Mouse (Mus musculus): ENCODE measurements around the gene Ppp1r15b. TPM values are rescaled to one million over a fixed set of nuclear protein-coding genes. Genes with fewer than 3 reads are reported as not detected.

Ppp1r15b gene
- total and polyA plus RNA-seq, 2 experiments from 2014 or later = 17.5 to 42.3 TPM

DNA sequence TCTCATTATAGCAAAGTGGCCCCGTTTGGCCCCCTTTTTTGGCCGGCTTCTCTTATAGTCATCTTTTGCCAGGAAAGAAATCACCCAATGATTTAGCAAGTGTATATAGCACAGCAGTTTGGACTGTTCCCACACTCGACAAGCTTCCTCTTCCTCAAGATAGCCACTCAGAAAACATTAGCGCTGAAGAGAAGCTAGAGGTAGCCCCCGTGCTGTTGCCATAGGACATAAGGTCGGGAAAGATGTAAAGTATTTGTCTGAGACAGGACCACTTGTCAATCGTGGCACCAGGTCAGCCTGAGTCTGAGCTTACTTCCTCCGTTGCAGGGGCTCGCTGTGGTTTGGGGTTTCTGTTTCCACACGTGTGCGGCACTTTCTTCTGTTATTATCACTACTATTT lies 34.2 kb downstream of the Ppp1r15b start:
- DNase-seq (ENCODE audit: low spot score) = no peak
- Histone ChIP-seq H3K9ac (replicated peaks; ENCODE audit: low read length, poor library complexity, severe bottlenecking) (no peak overlapping the region), H3K4me1 (ENCODE audit: insufficient read depth, low read length) (0 out of 2 replicates have a peak, but pooled peaks cover 4% of the 10 kb centered on the region), H3K4me2 (ENCODE audit: low read depth, low read length, poor library complexity, severe bottlenecking) (0 out of 2 replicates have a peak overlapping the region, but pooled peaks have one; percentile 98), H3K9me3 (ENCODE audit: low read length) (no peaks in the 10 kb centered on the region), H3K4me3 (ENCODE audit: low read depth, low read length) (no peak overlapping the region), H3K36me3 (ENCODE audit: insufficient read depth, low read length) (no peaks in the 10 kb centered on the region), H3K27me3 (ENCODE audit: insufficient read depth, low read length) (peaks cover 15% of the 10 kb centered on the region), H3K27ac (ENCODE audit: low read depth, low read length) (no peak overlapping the region)
- 36% methylated on average over 11 of the region's 11 CpGs for WGBS
- TF ChIP-seq CTCF (IDR thresholded peaks at IDR 0.05) = no peak
- no peak for ATAC-seq (ENCODE audit: low FRiP score)

DNA sequence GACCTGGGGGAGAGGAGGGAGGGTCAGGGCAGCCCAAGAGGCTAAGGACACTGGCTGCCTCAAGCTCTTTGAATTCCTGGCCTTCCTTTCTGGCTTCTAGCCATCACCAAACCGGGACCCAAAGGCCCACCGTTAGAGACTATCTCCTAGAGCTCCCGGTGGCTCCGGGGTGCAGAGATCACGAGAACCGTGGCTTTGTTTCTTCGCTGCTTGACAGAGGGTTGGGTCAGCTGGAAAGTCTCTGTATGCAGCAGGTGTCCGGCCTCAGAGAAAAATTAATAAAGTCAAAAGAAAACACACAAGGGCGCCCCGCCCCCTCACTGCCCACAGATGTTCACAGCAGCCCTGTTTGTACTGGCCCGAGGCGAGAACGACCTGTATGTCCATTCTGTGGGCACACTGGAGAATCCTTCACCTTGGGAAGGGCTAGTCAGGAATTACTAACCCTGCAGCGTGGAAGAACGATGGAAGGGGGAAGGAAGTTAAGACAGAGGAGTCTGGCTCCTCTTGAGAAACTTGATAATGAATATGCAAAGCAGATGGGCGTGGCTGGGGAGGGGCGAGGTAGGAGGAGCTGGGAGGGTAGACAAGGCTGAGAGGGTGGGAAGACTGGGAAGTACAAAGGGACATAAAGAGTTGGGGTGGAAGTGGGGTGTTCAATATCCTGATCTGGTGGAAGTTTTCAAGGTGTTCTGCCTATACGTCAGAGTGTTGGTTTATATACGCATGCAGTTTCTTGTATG lies 37.5 kb downstream of the Ppp1r15b start:
- no peak for ATAC-seq (ENCODE audit: low FRiP score)
- 53% methylated on average over 19 of the region's 19 CpGs for WGBS

DNA sequence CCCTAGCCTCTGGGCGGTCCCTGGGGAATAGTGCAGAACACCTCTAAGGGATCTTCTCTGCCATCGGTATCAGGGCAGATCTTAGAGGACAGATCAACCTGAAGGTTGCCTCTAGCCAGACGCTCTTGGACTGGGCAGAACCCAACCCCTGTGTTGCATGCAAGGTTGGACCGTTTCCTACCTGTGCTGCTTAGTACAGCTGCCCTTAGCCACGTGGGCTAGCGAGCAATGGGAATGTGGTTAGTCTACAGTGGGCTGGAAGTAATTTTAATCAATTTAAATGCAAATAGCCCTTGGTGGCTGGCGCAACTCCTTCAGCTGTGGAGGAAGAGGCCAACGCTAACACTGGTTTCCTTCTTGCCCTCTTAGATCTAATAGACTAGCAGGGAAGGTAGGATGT lies 39.3 kb downstream of the Ppp1r15b start:
- DNase-seq (ENCODE audit: low spot score) (no peak), ATAC-seq (ENCODE audit: low FRiP score) (no peak)
- Histone ChIP-seq H3K4me2 (ENCODE audit: low read depth, low read length, poor library complexity, severe bottlenecking) (no peak overlapping the region), H3K9me3 (ENCODE audit: low read length) (no peaks in the 10 kb centered on the region), H3K9ac (replicated peaks; ENCODE audit: low read length, poor library complexity, severe bottlenecking) (no peak overlapping the region), H3K36me3 (ENCODE audit: insufficient read depth, low read length) (no peaks in the 10 kb centered on the region), H3K4me1 (ENCODE audit: insufficient read depth, low read length) (no peaks in the 10 kb centered on the region), H3K27me3 (ENCODE audit: insufficient read depth, low read length) (no peaks in the 10 kb centered on the region), H3K4me3 (ENCODE audit: low read depth, low read length) (no peak overlapping the region), H3K27ac (ENCODE audit: low read depth, low read length) (no peak overlapping the region)
- TF ChIP-seq CTCF (IDR thresholded peaks at IDR 0.05) = no peak
- WGBS = 69% methylated on average over 8 of the region's 8 CpGs

More for the DNA sequence above, 37.5 kb downstream of the Ppp1r15b start:
- Histone ChIP-seq H3K4me3 (ENCODE audit: low read depth, low read length) (no peak overlapping the region), H3K9ac (replicated peaks; ENCODE audit: low read length, poor library complexity, severe bottlenecking) (no peak overlapping the region), H3K4me2 (ENCODE audit: low read depth, low read length, poor library complexity, severe bottlenecking) (no peak overlapping the region), H3K27ac (ENCODE audit: low read depth, low read length) (no peak overlapping the region), H3K4me1 (ENCODE audit: insufficient read depth, low read length) (0 out of 2 replicates have a peak, but pooled peaks cover 4% of the 10 kb centered on the region), H3K27me3 (ENCODE audit: insufficient read depth, low read length) (peaks cover 8% of the 10 kb centered on the region), H3K36me3 (ENCODE audit: insufficient read depth, low read length) (no peaks in the 10 kb centered on the region), H3K9me3 (ENCODE audit: low read length) (no peaks in the 10 kb centered on the region)
- DNase-seq (ENCODE audit: low spot score) = no peak
- no peak for TF ChIP-seq CTCF (IDR thresholded peaks at IDR 0.05)

DNA sequence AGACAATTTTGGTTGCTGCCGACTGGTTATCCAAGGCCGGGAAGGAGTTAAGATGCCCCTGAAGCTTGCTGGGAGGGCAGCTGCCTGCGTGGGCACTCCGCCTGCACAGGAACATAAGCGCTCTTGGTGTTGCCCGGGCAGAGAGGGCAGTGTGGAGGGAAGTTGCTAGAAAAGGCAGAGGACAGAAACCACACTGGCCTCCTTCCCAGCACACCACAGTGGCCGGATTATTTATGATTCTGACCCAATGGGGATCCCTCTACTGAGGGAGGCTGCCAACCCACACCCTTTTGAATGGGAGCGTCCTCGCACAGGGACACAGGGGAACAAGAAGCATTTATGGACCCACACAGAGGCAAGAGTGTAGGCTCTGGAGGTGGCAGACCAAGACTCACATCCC lies 40.4 kb downstream of the Ppp1r15b start:
- 71% methylated on average over 9 of the region's 9 CpGs for WGBS
- peak; percentile 63 for DNase-seq (ENCODE audit: low spot score)
- Histone ChIP-seq H3K4me3 (ENCODE audit: low read depth, low read length) (no peak overlapping the region), H3K4me1 (ENCODE audit: insufficient read depth, low read length) (no peaks in the 10 kb centered on the region), H3K9ac (replicated peaks; ENCODE audit: low read length, poor library complexity, severe bottlenecking) (no peak overlapping the region), H3K36me3 (ENCODE audit: insufficient read depth, low read length) (no peaks in the 10 kb centered on the region), H3K9me3 (ENCODE audit: low read length) (no peaks in the 10 kb centered on the region), H3K4me2 (ENCODE audit: low read depth, low read length, poor library complexity, severe bottlenecking) (no peak overlapping the region), H3K27ac (ENCODE audit: low read depth, low read length) (no peak overlapping the region), H3K27me3 (ENCODE audit: insufficient read depth, low read length) (no peaks in the 10 kb centered on the region)
- TF ChIP-seq CTCF (IDR thresholded peaks at IDR 0.05) = no peak
- ATAC-seq (ENCODE audit: low FRiP score) = peak; percentile 34; the same call in 1 of the 2 replicates

DNA sequence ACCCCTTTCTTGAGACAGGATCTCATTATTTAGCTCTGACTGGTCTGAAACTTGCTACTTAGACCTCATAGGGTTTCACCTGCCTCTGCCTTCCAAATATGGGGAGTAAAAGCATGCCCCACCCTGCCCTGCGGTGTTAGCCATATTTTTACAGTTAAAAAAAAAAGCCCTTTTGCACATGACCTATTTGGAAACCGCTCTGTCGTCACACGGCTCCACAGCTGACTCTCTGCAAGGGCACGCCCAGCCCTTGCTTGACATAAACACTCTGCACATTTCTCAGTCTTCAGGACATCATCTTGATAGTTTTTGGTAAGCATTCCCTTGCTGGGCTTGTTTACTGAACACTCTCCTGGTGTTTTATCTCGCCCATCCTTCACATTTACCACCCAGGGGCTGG lies 44.2 kb downstream of the Ppp1r15b start:
- no peak overlapping the region for H3K4me3 ChIP-seq (ENCODE audit: low read depth, low read length)
- no peaks in the 10 kb centered on the region for H3K27me3 ChIP-seq (ENCODE audit: insufficient read depth, low read length)
- no peak for TF ChIP-seq CTCF (IDR thresholded peaks at IDR 0.05)
- no peak for ATAC-seq (ENCODE audit: low FRiP score)
- H3K4me2 ChIP-seq (ENCODE audit: low read depth, low read length, poor library complexity, severe bottlenecking) = no peak overlapping the region
- 77% methylated on average over 6 of the region's 6 CpGs for WGBS
- no peak overlapping the region for H3K27ac ChIP-seq (ENCODE audit: low read depth, low read length)
- DNase-seq (ENCODE audit: low spot score) = no peak
- no peaks in the 10 kb centered on the region for H3K9me3 ChIP-seq (ENCODE audit: low read length)
- H3K4me1 ChIP-seq (ENCODE audit: insufficient read depth, low read length) = no peaks in the 10 kb centered on the region
- no peaks in the 10 kb centered on the region for H3K36me3 ChIP-seq (ENCODE audit: insufficient read depth, low read length)
- no peak overlapping the region for H3K9ac ChIP-seq (replicated peaks; ENCODE audit: low read length, poor library complexity, severe bottlenecking)

DNA sequence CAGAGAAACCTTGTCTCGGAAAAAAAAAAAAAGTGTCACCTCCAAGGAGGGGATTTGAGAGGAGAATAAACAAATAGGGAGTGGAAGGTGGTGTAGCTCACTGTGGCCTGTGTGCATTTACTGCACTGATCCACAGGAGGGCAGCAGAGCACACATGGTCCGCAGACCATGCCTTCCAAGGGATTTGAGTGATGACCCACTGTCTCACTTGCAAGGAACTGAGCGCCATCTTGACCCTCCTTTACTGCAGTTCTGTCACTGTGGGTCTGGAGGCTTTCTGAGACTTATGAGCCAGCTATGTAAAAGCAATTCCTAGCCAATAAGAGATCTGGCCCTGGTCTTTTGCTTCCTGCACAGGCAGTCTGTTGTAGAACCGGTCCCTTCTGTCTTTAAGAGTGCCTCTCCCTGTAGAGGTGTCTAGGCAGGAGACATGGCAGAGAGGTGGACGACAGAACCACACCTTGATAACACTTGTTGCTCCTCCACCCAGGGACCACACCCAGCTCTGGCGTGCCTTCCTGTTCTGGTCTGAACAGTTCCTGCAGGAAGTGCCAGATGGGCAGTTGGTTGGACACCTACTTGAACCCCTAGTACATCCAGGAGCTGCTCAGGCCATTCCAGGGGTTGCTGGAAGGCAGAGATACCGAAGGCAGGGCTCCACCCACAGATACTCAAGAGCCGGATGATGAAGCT lies 46.7 kb downstream of the Ppp1r15b start:
- Histone ChIP-seq H3K27ac (ENCODE audit: low read depth, low read length) (0 out of 2 replicates have a peak overlapping the region, but pooled peaks have one; percentile 43), H3K9me3 (ENCODE audit: low read length) (no peaks in the 10 kb centered on the region), H3K4me1 (ENCODE audit: insufficient read depth, low read length) (no peaks in the 10 kb centered on the region), H3K4me2 (ENCODE audit: low read depth, low read length, poor library complexity, severe bottlenecking) (no peak overlapping the region), H3K27me3 (ENCODE audit: insufficient read depth, low read length) (no peaks in the 10 kb centered on the region), H3K36me3 (ENCODE audit: insufficient read depth, low read length) (no peaks in the 10 kb centered on the region), H3K4me3 (ENCODE audit: low read depth, low read length) (no peak overlapping the region), H3K9ac (replicated peaks; ENCODE audit: low read length, poor library complexity, severe bottlenecking) (no peak overlapping the region)
- TF ChIP-seq CTCF (IDR thresholded peaks at IDR 0.05) = peak; percentile 96
- peak; percentile 90 for DNase-seq (ENCODE audit: low spot score)
- WGBS = 54% methylated on average over 8 of the region's 8 CpGs
- ATAC-seq (ENCODE audit: low FRiP score) = no peak

All from midbrain, postnatal 0 days (tissue).